Mouse (Mus musculus) urinary bladder, adult 18-20 months (tissue): ENCODE data around the gene Arcn1.
"Not testable (repeated sequence)": the region's sequence is repeated elsewhere in the genome, so short reads cannot be mapped to it uniquely, and the experiment has no call there.

Experiments used
- DNase-seq, 2 experiments: peaks; one replicate each; pipeline ENCODE4 v3.0.0; 2022; ENCODE audit warnings: low spot score in 2 of 2, mixed read lengths in 2 of 2

Gene Arcn1

DNA sequence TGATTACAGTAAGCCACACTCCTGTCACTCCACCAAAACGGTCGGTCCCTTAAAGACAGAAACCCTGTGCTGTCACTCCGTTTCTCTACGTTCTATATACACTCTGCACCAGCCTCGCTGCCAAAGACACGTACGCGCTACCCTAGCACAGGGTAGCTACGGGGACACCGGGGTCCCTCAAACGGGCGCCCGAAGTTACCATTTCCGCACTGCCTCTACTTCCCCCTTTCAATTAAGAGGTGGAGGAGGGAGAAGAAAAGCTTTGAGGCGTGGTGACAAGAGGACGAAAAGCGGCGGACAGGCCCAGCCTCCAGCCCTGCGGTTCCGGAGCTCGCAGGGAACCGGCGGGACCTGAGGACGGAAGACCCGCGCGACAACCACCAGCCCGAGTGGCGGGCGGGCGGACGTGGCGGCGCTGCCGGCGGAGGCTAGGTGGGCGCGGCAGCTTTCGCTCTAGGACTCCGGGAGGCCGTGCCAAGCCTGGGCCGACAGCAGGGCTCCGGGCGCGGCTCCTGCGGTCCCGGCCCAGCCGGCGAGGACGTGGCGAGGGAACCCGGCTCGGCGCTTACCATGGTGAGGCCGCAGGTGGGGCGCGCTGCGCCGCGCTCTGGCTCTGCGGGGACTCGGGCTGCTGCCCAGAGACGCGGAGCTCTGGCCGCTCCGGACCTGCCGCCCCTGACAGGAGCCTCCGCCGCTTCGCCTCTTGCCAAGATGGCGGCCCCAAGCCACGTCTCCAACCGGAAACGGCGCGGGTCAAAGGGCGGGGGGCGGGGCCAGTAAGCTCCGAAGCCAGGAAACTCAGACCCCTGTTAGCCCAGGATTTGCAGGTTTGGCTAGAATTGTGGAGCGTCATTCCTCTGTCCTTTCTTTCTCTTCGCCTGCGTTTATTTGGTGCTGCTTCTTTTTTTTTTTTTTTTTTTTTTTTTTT, at the start of gene Arcn1, which contains the start of gene Ift46:
Gene Arcn1, minus strand, starts transcription at position 745 of the 928 bp plus-strand sequence.
Gene Ift46, plus strand, starts transcription at position 808 of the 928 bp plus-strand sequence.
- DNase-seq, result peak; percentile 75 to 86

DNA sequence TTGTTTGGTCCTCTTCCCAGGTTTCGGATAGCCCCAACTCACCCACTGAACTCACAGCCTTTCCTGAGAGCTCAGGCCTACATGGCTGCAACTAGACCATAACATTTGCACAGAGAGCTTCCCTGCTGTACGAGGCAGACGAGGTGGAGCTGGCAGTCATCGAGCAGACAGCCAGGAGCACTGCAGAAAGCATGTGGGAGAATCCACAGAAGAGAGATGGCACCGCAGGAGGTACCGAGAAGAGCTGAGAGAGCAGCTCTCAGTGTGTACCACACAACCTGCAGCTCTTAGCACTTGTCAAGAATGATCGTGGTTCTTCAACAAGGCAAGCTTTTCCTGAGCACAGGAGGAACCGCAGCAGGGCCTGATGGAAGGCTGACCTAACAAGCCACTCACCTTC, 46.5 kb upstream of the Arcn1 start:
- DNase-seq, result no peak

- no peak for DNase-seq
Observed at GRCm38 (mm10) chr9:44810316-44810715, 42.7 kb upstream of the Arcn1 start.

DNA sequence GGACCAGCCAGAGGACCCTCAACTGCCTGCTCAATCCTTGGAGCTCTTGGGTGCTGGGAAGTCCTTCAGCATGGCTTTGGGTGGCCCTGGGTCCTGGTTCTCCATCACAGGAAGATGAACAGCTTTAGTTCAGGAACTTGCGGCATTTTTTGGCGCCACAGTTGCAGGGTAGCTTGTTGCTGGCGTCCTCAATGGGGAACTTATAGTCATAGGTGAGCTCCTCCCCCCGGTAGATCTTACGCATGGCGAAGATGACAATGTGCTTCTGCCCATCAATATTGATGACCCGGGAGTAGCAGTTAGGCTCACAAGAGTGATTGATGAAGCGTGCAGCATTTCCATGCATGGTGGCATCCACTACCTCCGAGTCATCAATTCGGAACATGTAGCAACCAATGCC, 40.1 kb upstream of the Arcn1 start:
- no peak for DNase-seq

DNA sequence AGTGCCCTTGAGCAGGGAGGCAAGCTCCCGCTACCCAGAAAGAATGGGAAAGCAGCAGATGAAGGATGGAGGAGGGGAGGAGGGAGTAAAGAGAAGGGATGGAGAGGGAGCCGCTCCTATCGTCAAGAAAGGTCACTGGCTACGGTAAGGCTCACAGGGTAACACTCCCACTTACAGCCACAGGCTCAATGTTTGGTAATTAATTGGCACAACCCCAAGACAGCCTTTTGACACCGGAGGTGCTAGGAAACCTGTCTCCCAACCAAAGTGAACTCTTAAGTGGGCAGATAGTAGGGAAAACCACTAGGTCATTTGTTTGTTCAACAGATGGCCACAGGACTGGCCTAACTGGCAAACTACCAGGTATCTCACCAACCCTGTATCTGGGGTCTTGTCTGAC, 39.5 kb upstream of the Arcn1 start:
- no peak for DNase-seq

DNA sequence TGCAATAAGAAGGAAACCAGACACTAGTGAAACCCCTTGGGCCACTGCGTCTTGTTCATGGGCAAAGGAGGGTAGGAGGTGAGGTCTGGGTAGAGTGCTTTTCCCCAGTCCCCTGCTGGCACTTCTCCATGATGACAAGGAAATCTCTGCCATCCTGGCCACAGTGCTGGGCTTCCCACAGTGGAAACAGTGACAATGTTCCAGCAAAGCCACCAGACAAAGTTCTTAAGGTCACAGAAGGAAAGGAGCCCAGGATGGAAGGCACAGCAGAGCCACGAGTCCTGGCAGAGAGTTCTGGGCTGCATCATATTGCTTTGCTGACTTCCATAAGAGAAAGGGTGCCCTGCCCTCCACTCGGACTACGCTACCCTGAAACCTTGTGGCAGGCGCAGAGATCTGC, 37.9 kb upstream of the Arcn1 start:
- no peak for DNase-seq

- no peak for DNase-seq
Observed at GRCm38 (mm10) chr9:44804678-44805077, 37.0 kb upstream of the Arcn1 start.

- peak in 1 of 2 experiments; percentile 33 for DNase-seq
Observed at GRCm38 (mm10) chr9:44802808-44803450, 35.3 kb upstream of the Arcn1 start, which contains the start of gene Ttc36. Ttc36 (minus strand) TSS chr9:44803072.

DNA sequence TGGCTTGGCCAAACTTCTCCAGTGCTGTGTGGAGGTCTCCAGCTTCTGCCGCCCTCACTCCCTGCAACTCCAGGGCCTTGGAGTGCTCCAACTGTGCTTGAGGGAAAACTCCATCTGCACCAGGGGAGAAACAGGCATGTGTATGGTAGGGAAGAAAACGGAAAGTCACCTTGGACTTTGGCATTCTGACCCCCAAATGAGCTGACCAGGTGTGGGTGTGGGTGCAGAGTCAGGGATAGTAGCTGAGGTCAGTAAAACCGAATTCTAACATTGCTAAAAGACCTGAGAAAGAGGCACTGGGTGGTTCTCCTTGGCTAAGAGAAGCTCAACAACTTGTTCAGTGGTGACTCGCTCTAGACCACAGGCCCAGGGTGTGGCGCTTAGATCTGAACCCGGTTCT, 34.0 kb upstream of the Arcn1 start:
- DNase-seq, result no peak

DNA sequence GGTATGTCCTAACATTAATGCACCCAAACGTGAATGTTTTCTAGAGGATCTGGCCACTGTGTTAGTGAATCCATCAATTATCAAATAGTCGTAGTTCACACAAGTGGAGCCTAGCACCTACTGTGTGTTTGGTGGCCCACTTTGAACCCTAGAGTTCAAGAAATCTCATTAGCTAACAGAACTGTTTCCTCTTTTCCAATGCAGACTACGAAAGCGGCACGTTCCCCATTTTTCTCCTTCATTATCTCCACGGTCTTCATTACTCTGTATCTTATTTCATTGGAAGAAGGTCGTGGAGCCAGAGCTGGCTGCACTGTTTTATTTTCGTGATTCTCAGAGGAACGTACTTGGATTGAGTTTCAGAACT, 32.3 kb upstream of the Arcn1 start:
- DNase-seq, result no peak

GRCm38 (mm10) chr9:44799102-44799957, 31.7 kb upstream of the Arcn1 start, which contains the start of gene Tmem25:
Tmem25 (minus strand) TSS chr9:44799307.
- peak; percentile 81 to 92 for DNase-seq

DNA sequence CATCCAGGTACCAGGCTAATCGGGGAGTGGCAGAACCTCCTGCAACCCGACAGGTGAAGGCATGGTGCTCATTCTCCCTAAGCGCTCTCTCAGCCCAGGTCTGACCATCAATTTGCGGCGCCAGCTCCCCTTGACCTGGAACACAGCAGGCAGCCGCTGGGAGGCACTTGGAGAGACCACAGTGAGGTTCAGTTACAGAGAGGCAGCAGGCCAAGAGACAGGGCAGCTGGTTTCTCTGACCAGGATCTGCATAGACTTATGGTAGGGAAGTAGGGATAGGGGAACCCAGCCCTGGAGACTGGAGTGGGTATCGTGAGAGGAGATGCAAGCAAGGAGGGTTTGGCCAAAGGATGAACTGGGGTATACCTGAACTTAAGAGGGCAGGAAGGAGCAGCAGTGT, 30.7 kb upstream of the Arcn1 start:
- no peak for DNase-seq

- DNase-seq, result no peak
Observed at GRCm38 (mm10) chr9:44792842-44793241, 25.2 kb upstream of the Arcn1 start.

DNA sequence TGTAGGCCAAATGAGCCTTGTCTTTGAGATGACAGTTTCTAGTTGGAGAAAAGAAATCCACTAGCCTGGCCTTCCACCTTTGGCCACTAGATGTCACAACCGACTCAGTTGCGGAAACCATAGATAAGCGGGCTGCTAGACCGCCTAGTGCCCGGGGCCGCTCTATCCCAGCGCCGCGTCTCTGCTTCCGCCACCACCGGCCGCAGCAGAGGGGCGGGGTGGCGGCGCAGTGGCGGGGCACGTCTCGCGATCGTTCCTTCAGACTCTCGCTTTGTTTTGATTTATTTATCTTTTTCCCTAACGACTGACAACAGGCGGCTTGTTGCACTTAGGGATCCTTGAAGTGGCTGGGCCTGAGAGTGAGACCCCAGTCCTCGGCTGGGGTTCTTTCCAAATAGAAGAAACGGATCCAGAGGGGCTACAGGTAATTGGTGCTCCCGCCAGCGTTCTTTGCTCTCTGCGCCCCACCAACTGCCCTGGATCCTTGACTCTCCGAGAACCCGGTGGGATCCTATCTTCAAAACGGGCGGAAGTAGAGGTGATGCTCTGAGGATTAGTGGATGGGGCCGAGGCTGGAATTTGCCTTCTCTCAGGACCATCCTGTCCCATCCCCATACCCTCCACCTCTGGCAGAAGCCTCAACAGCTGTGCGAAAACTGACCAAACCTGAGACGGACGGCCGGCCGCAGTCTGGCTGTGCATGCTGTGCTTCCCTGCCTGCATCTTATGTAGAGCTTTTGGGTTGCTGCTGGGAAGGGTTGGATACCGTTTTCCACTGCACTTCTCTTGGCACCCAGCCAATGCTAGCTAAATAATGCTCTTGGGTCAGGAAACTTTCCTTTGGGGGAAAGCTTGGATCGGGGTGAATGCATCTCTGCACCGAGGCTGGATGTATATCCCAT, 5.4 kb upstream of the Arcn1 start:
- DNase-seq, result peak; percentile 75 to 87

DNA sequence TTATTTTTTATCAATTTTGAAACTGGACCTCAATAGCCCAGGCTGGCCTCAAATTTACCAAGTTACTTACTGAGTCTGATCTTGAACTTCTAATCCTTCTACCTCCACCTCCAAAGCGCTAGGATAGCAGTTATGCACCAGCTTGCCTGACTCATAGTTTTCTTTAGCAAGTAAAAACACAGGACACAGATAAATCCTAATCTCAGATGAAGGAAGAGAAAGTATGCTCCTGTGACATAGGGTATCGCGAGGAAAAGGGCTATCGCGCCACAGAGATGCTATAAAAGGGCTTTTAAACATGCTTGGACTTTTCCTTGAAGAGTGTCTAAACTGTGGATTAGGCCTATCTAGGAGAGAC, 4.7 kb upstream of the Arcn1 start:
- DNase-seq, result no peak

DNA sequence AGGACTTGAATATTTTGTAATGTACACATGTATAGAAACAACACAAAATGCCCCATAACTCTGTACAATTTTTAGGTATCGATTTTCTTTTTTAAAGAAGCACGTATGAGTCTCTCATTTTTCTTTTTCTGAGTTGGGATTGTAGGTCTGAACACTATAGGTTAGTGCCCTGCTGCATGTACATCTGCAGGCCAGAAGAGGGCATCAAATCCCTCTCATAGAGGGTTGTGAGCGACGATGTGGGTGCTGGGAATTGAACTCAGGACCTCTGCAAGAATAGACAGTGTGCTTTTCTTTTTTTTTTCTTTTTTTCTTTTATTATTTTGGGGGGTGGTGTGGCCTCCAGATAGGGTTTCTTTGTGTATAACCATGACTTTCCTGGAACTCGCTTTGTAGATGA, 3.7 kb upstream of the Arcn1 start:
- DNase-seq, result no peak

- not testable (repeated sequence) for DNase-seq
Observed at GRCm38 (mm10) chr9:44768029-44768394, 367 bp upstream of the Arcn1 start.

- no peak for DNase-seq
Observed at GRCm38 (mm10) chr9:44760873-44761272, 6.8 kb downstream of the Arcn1 start.

- no peak for DNase-seq
Observed at GRCm38 (mm10) chr9:44748473-44748872, 19.2 kb downstream of the Arcn1 start.

GRCm38 (mm10) chr9:44747341-44747740, 20.3 kb downstream of the Arcn1 start:
- DNase-seq, result no peak

DNA sequence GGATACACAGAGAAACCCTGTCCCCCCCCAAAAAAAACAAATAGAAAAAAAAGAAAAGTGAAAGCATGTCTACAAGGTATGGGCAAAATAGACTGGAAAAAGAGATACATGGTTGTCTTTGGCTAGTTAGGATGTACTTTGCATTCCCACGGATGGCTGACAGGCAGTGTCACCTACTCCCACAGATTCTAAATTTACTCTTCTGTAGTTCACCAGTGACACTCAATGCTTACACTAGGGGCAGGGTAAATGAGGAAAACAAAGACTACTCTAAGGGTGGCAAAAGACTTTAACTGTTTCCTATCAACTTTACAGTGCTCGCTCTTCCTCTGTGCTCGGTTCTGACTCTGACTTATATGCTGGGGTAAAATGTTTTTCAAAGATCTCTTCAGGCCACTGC, 21.0 kb downstream of the Arcn1 start:
- DNase-seq, result no peak
